Mouse (Mus musculus): ENCODE data around the gene Cisd1. TPM values are rescaled to one million over a fixed set of nuclear protein-coding genes. Genes with fewer than 3 reads are reported as not detected.

The Cisd1 gene
- total and polyA plus RNA-seq, 3 experiments = 81.8 to 111 (median 100) TPM

GRCm38 (mm10) chr10:71293245-71293644 lies 51.5 kb downstream of the Cisd1 start:
- in situ Hi-C loops (cut with MboI; ENCODE audit: low pct_ligation_motif_present, low pct_unique_long_range_greater_than_20kb, low sequenced_read_pairs) (loop anchor here (5.0 to 10.0 kb wide), 2 partner anchors 36 to 58 kb away; partner anchors contain the start of gene Tfam), dilution Hi-C loops (cut with MboI; ENCODE audit: extremely low pct_ligation_motif_present, extremely low pct_unique_long_range_greater_than_20kb, low sequenced_read_pairs) (no loop called here)
- H3K4me1 ChIP-seq (ENCODE audit: control insufficient read depth in 1 of 2, insufficient read depth in 2 of 2) = peaks cover 3 to 24% of the 10 kb centered on the region in 2 experiments; a peak in 3 of 4 replicates
- no peak overlapping the region for H3K27ac ChIP-seq (ENCODE audit: insufficient read depth, low read depth)
- H3K9me3 ChIP-seq (replicated peaks; ENCODE audit: low read length) = no peaks in the 10 kb centered on the region
- peak; percentile 32 for DNase-seq (ENCODE audit: extremely low read depth)
- peaks cover 9% of the 10 kb centered on the region for H3K27me3 ChIP-seq (replicated peaks)
- no peaks in the 10 kb centered on the region for H3K36me3 ChIP-seq (replicated peaks in 1 of 2; ENCODE audit: control insufficient read depth in 1 of 2, insufficient read depth in 1 of 2, low read length in 1 of 2)
- no peak for TF ChIP-seq EP300 (IDR thresholded peaks at IDR 0.05; ENCODE audit: low read length)
- TF ChIP-seq BHLHE40 (IDR thresholded peaks at IDR 0.05; ENCODE audit: low read depth, low read length) = no peak
- TF ChIP-seq CTCF (conservative IDR thresholded peaks at IDR 0.05 in 1 of 2, IDR thresholded peaks at IDR 0.05 in 1 of 2; ENCODE audit: low read depth in 2 of 2, low read length in 2 of 2) = peak in 1 of 2 experiments; percentile 52; a peak in 2 of 4 replicates
- no peak for TF ChIP-seq MXI1 (IDR thresholded peaks at IDR 0.05; ENCODE audit: low read depth, low read length)
- no peak for TF ChIP-seq USF2 (conservative IDR thresholded peaks at IDR 0.05; ENCODE audit: low read depth, low read length)
- TF ChIP-seq KAT2A (IDR thresholded peaks at IDR 0.05; ENCODE audit: insufficient replicate concordance, low read length) = no peak
- TF ChIP-seq CHD1 (IDR thresholded peaks at IDR 0.05; ENCODE audit: low read depth, low read length) = no peak
- TF ChIP-seq RCOR1 (conservative IDR thresholded peaks at IDR 0.05; ENCODE audit: low read depth, low read length) = no peak
- TF ChIP-seq RAD21 (IDR thresholded peaks at IDR 0.05; ENCODE audit: low read depth, low read length) = peak; percentile 27
- no peak for TF ChIP-seq UBTF (IDR thresholded peaks at IDR 0.05; ENCODE audit: low read depth, low read length)
- no peak for TF ChIP-seq NRF1 (IDR thresholded peaks at IDR 0.05; ENCODE audit: low read depth, low read length)
- H3K4me3 ChIP-seq (replicated peaks in 1 of 3; ENCODE audit: low read depth in 2 of 3, low read length in 2 of 3, poor library complexity in 1 of 3) = no peak overlapping the region
- H3K9ac ChIP-seq (ENCODE audit: insufficient read depth, low read depth) = no peak overlapping the region
- H3K79me2 ChIP-seq (replicated peaks; ENCODE audit: control insufficient read depth, extremely low read depth, insufficient read depth, poor library complexity, severe bottlenecking) = no peaks in the 10 kb centered on the region
- H3K4me2 ChIP-seq (ENCODE audit: insufficient read depth, low read depth, poor library complexity, severe bottlenecking) = no peak overlapping the region

DNA sequence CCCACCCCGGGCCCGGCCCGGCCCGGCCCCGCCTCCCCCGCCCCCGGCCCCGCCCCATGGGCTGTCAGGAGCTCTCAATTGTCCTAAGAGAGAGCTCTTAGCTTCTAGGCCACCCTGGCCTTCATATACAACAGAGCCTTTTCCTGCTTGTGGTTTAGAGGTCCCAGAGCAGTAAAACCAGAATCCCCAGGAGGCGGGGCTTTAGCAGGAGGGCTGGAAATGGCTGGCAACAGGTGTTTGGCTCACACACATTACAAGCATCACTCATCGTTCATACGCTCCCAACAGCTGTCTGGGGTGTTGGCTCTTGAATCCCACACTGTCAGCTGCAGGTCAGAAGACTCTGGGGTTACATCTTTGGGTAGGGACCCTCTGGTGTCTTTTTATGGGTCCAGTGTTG lies 52.5 kb downstream of the Cisd1 start:
- H3K79me2 ChIP-seq (replicated peaks; ENCODE audit: control insufficient read depth, extremely low read depth, insufficient read depth, poor library complexity, severe bottlenecking) = no peaks in the 10 kb centered on the region
- H3K4me1 ChIP-seq (ENCODE audit: control insufficient read depth in 1 of 2, insufficient read depth in 2 of 2) = peaks cover 3 to 24% of the 10 kb centered on the region in 2 experiments; a peak in 3 of 4 replicates
- H3K27ac ChIP-seq (ENCODE audit: insufficient read depth, low read depth) = 0 out of 2 replicates have a peak overlapping the region, but pooled peaks have one; percentile 19
- H3K4me3 ChIP-seq (replicated peaks in 1 of 3; ENCODE audit: low read depth in 2 of 3, low read length in 2 of 3, poor library complexity in 1 of 3) = no peak overlapping the region
- peak overlapping the region; percentile 39 for H3K4me2 ChIP-seq (ENCODE audit: insufficient read depth, low read depth, poor library complexity, severe bottlenecking)
- in situ Hi-C loops (cut with MboI; ENCODE audit: low pct_ligation_motif_present, low pct_unique_long_range_greater_than_20kb, low sequenced_read_pairs) (loop anchor here (5.0 to 10.0 kb wide), 2 partner anchors 35 to 57 kb away; partner anchors contain the start of gene Tfam), dilution Hi-C loops (cut with MboI; ENCODE audit: extremely low pct_ligation_motif_present, extremely low pct_unique_long_range_greater_than_20kb, low sequenced_read_pairs) (no loop called here)
- H3K9ac ChIP-seq (ENCODE audit: insufficient read depth, low read depth) = 0 out of 2 replicates have a peak overlapping the region, but pooled peaks have one; percentile 1
- peak; percentile 90 for DNase-seq (ENCODE audit: extremely low read depth)
- H3K9me3 ChIP-seq (replicated peaks; ENCODE audit: low read length) = no peaks in the 10 kb centered on the region
- H3K27me3 ChIP-seq (replicated peaks) = peaks cover 16% of the 10 kb centered on the region
- no peak for TF ChIP-seq CHD1 (IDR thresholded peaks at IDR 0.05; ENCODE audit: low read depth, low read length)
- TF ChIP-seq IRF4 (IDR thresholded peaks at IDR 0.05; ENCODE audit: low read depth, low read length) = no peak
- no peak for TF ChIP-seq POLR2AphosphoS2 (IDR thresholded peaks at IDR 0.05; ENCODE audit: low read depth, low read length)
- TF ChIP-seq ETS1 (conservative IDR thresholded peaks at IDR 0.05; ENCODE audit: low read depth, low read length) = peak; percentile 74
- no peak for TF ChIP-seq MAFK (IDR thresholded peaks at IDR 0.05; ENCODE audit: insufficient replicate concordance, low read length)
- peak; percentile 49 for TF ChIP-seq BHLHE40 (IDR thresholded peaks at IDR 0.05; ENCODE audit: low read depth, low read length)
- peak; percentile 67 for TF ChIP-seq SIN3A (IDR thresholded peaks at IDR 0.05; ENCODE audit: low read length)
- no peak for TF ChIP-seq MAX (IDR thresholded peaks at IDR 0.05; ENCODE audit: low read length)
- TF ChIP-seq MYC (IDR thresholded peaks at IDR 0.05; ENCODE audit: low read depth, low read length) = no peak
- TF ChIP-seq CHD2 (IDR thresholded peaks at IDR 0.05; ENCODE audit: low read length) = peak; percentile 10; the same call in 1 of the 2 replicates
- peak; percentile 34; the same call in 1 of the 2 replicates for TF ChIP-seq POLR2A (IDR thresholded peaks at IDR 0.05; ENCODE audit: low read depth, low read length)
- TF ChIP-seq NELFE (IDR thresholded peaks at IDR 0.05; ENCODE audit: low read depth, low read length) = 0 out of 2 replicates have a peak, but pooled peaks have one; percentile 32
- TF ChIP-seq TCF12 (IDR thresholded peaks at IDR 0.05; ENCODE audit: low read depth, low read length) = peak; percentile 73
- TF ChIP-seq ELF1 (IDR thresholded peaks at IDR 0.05; ENCODE audit: low read depth, low read length) = no peak
- no peak for TF ChIP-seq MEF2A (IDR thresholded peaks at IDR 0.05; ENCODE audit: borderline replicate concordance, low read depth, low read length)
- TF ChIP-seq CTCF (conservative IDR thresholded peaks at IDR 0.05 in 1 of 2, IDR thresholded peaks at IDR 0.05 in 1 of 2; ENCODE audit: low read depth in 2 of 2, low read length in 2 of 2) = no peak
- no peak for TF ChIP-seq USF1 (IDR thresholded peaks at IDR 0.05; ENCODE audit: low read depth, low read length)
- no peak for TF ChIP-seq ZKSCAN1 (IDR thresholded peaks at IDR 0.05; ENCODE audit: borderline replicate concordance, low read depth, low read length)
- H3K36me3 ChIP-seq (replicated peaks in 1 of 2; ENCODE audit: control insufficient read depth in 1 of 2, insufficient read depth in 1 of 2, low read length in 1 of 2) = no peaks in the 10 kb centered on the region

Measured in CH12.LX (cell line).